Comparison of ENCODE assay signal across 20 mouse cellular contexts in genomic region chr16:85130861-85131556, GRCm38 (mm10). TPM values are rescaled to one million over a fixed set of nuclear protein-coding genes. Genes with fewer than 3 reads are reported as not detected.
DNase-seq lines count a peak whose midpoint lies in the region; ATAC-seq and TF ChIP-seq lines count a peak whose summit lies in the region.
"Had no signal": no experiment of that assay in that cellular context is flagged by ENCODE, and none has a peak within 500 bp of the region (broad histone marks: within the 10 kb centered on the region; RNA-seq: fewer than 3 reads in every experiment).

No protein-coding gene starts in this region.

- no peak overlapping the region for H3K27ac ChIP-seq in heart, adult 2 months
- H3K27ac ChIP-seq in limb, embryonic 10.5 days, result 0 out of 2 replicates have a peak overlapping the region, but pooled peaks have one; percentile 40
- H3K27ac ChIP-seq in liver, embryonic 16.5 days (ENCODE audit: low read length), result no peak overlapping the region
- H3K27ac ChIP-seq: forebrain, embryonic 15.5 days; hindbrain, embryonic 15.5 days; kidney, postnatal 0 days had no signal

- peaks cover 10% of the 10 kb centered on the region for H3K79me2 ChIP-seq in heart, adult 2 months (replicated peaks; ENCODE audit: control insufficient read depth, insufficient read depth, low read length)

- intact Hi-C loops in heart, adult 2 months (cut with DNase I), result loop anchor here (1.0 kb wide), 1 partner anchor 9 kb away; no protein-coding TSS in a partner anchor

- peaks cover 21% of the 10 kb centered on the region for H3K4me1 ChIP-seq in heart, adult 2 months (ENCODE audit: control insufficient read depth, insufficient read depth, low read length)
- peaks cover 79% of the 10 kb centered on the region for H3K4me1 ChIP-seq in limb, embryonic 10.5 days
- peaks cover 6% of the 10 kb centered on the region for H3K4me1 ChIP-seq in liver, embryonic 16.5 days (ENCODE audit: control insufficient read depth, low read depth, low read length)

- peaks cover 24% of the 10 kb centered on the region for H3K36me3 ChIP-seq in heart, adult 2 months (ENCODE audit: control insufficient read depth, insufficient read depth, low read length)
- H3K36me3 ChIP-seq in limb, embryonic 10.5 days, result 0 out of 2 replicates have a peak, but pooled peaks cover 4% of the 10 kb centered on the region
- no peaks in the 10 kb centered on the region for H3K36me3 ChIP-seq in liver, embryonic 16.5 days (ENCODE audit: control insufficient read depth, insufficient read depth)
- H3K36me3 ChIP-seq: embryonic facial prominence, embryonic 12.5 days; forebrain, embryonic 15.5 days; hindbrain, embryonic 15.5 days had no signal

- H3K27me3 ChIP-seq in heart, adult 2 months (ENCODE audit: control insufficient read depth, insufficient read depth, low read length), result no peaks in the 10 kb centered on the region
- no peaks in the 10 kb centered on the region for H3K27me3 ChIP-seq in limb, embryonic 10.5 days (ENCODE audit: low read depth, poor library complexity, severe bottlenecking)
- H3K27me3 ChIP-seq in liver, embryonic 16.5 days (ENCODE audit: control insufficient read depth, insufficient read depth, low read depth, low read length), result no peaks in the 10 kb centered on the region
- H3K27me3 ChIP-seq: embryonic facial prominence, embryonic 12.5 days; forebrain, embryonic 15.5 days; hindbrain, embryonic 15.5 days had no signal

- H3K9me3 ChIP-seq in limb, embryonic 10.5 days (replicated peaks), result no peaks in the 10 kb centered on the region
- no peaks in the 10 kb centered on the region for H3K9me3 ChIP-seq in liver, embryonic 16.5 days (replicated peaks; ENCODE audit: control insufficient read depth, low read length)
- H3K9me3 ChIP-seq: embryonic facial prominence, embryonic 12.5 days; forebrain, embryonic 15.5 days; hindbrain, embryonic 15.5 days had no signal

- H3K4me3 ChIP-seq in heart, adult 2 months, result no peak overlapping the region
- H3K4me3 ChIP-seq in limb, embryonic 10.5 days, result no peak overlapping the region
- no peak overlapping the region for H3K4me3 ChIP-seq in liver, embryonic 16.5 days (ENCODE audit: low read depth, low read length)
- H3K4me3 ChIP-seq: embryonic facial prominence, embryonic 12.5 days; erythroblast, embryonic 14.5 days; forebrain, embryonic 15.5 days; hindbrain, embryonic 15.5 days had no signal

- TF ChIP-seq CTCF in heart, adult 2 months (IDR thresholded peaks at IDR 0.05), result no peak

- ATAC-seq in liver, embryonic 16.5 days (ENCODE audit: low read depth), result peak; percentile 59
- ATAC-seq: forebrain, embryonic 15.5 days; intestine, embryonic 16.5 days had no signal

- TF ChIP-seq POLR2A in heart, adult 2 months (IDR thresholded peaks at IDR 0.05; ENCODE audit: insufficient read depth, low read depth, low read length), result no peak

- no peak for TF ChIP-seq EP300 in heart, adult 2 months (IDR thresholded peaks at IDR 0.05; ENCODE audit: insufficient read depth, low read depth, low read length)

- DNase-seq in heart, postnatal 4 days, result peak; percentile 2
- no peak for DNase-seq in heart, adult 2 months
- peak; percentile 57 for DNase-seq in 3T3-L1 (ENCODE audit: low read depth, low spot score)
- DNase-seq in limb, embryonic 10.5 days (ENCODE audit: low spot score), result no peak
- no peak for DNase-seq in cerebellum, adult 9-10 months
- DNase-seq in urinary bladder, adult 18-20 months (ENCODE audit: low spot score in 2 of 2), result no peak
- DNase-seq: adrenal gland, adult 2 months; cerebellum, adult 8-10 months; gastrocnemius, postnatal 14 days; heart, postnatal 36 days; right cerebral cortex, postnatal 4 days; thymus, postnatal 36 days had no signal

- H3K9ac ChIP-seq in heart, adult 2 months (ENCODE audit: low read depth, low read length), result no peak overlapping the region
- H3K9ac ChIP-seq in liver, embryonic 16.5 days (ENCODE audit: low read depth, low read length), result no peak overlapping the region
- H3K9ac ChIP-seq: embryonic facial prominence, embryonic 12.5 days; forebrain, embryonic 15.5 days; hindbrain, embryonic 15.5 days had no signal

- no peak overlapping the region for H3K4me2 ChIP-seq in liver, embryonic 16.5 days (ENCODE audit: low read depth, low read length)
- H3K4me2 ChIP-seq: embryonic facial prominence, embryonic 12.5 days; forebrain, embryonic 15.5 days; hindbrain, embryonic 15.5 days; midbrain, embryonic 11.5 days had no signal

- 80% methylated on average over 7 of the region's 7 CpGs for WGBS in heart, adult 2 months
- 84% methylated on average over 7 of the region's 7 CpGs for whole genome bisulfite sequencing in limb, embryonic 10.5 days
- 55% methylated on average over 7 of the region's 7 CpGs for WGBS in liver, embryonic 16.5 days (ENCODE audit: insufficient replicate concordance)

RNA-seq across cellular contexts. Expression of gene App, which starts 42.6 kb away (rescaled TPM):
- total RNA-seq in heart, postnatal 4 days (2021), result 100 to 1,000 TPM; 241 to 243 TPM
- 100 to 1,000 TPM; 141 to 142 TPM for total RNA-seq in heart, adult 2 months (2021)
- 90.6 and 116 TPM in 2 replicates for polyA plus RNA-seq in heart, adult 2 months (2012; rRNA removed)
- polyA plus RNA-seq in limb, embryonic 10.5 days (2016; fragmentation: Nextera tagmentation; extraction: Ambion mirVana), result 80.2 and 94.7 TPM in 2 replicates
- 19.2 and 19.9 TPM in 2 replicates for polyA plus RNA-seq in liver, embryonic 16.5 days (2015; fragmentation: Nextera tagmentation; extraction: Ambion mirVana)

Comparison
In these comparisons a context has a peak if more than half of its experiments do, and no peak if none do; other contexts are left out.
1. DNase-seq: peak in heart, postnatal 4 days (single experiment) and 3T3-L1 (single experiment); none in heart, adult 2 months (0 of 2), limb, embryonic 10.5 days (single experiment), cerebellum, adult 9-10 months (single experiment) and urinary bladder, adult 18-20 months (0 of 2).